Mouse (Mus musculus) cerebellum, adult 2 months (tissue): ENCODE results near the gene Elmsan1. TPM values are rescaled to one million over a fixed set of nuclear protein-coding genes. Genes with fewer than 3 reads are reported as not detected.

Experiments used
- DNase-seq, 2 experiments: peaks; one replicate each; pipeline ENCODE4 v3.0.0; 2021
- H3K27ac ChIP-seq: fragments of 200-500 bp; 2 replicates; pipeline ENCODE4 v1.5.1; 2012; ENCODE audit warnings: low read length, control low read depth, inconsistent platforms; ENCODE audit not compliant: insufficient read depth
- H3K27me3 ChIP-seq: fragments of 200-500 bp; 2 replicates; pipeline ENCODE4 v1.6.1; 2012; ENCODE audit warnings: inconsistent platforms, mild to moderate bottlenecking, low read length, moderate library complexity; ENCODE audit not compliant: control insufficient read depth, insufficient read depth
- H3K4me1 ChIP-seq: fragments of 200-500 bp; 2 replicates; pipeline ENCODE4 v1.6.1; 2011; ENCODE audit warnings: low read length; ENCODE audit not compliant: control insufficient read depth, insufficient read depth
- H3K4me3 ChIP-seq: fragments of 200-500 bp; replicated peaks from 2 replicates; pipeline ENCODE3; 2011; ENCODE audit warnings: mild to moderate bottlenecking, low read depth, low read length, control low read depth; ENCODE audit not compliant: insufficient read depth
- CTCF ChIP-seq: fragments of 200-500 bp; IDR thresholded peaks from 2 replicates; pipeline ENCODE4 v1.5.1; 2011; ENCODE audit warnings: low read depth, mild to moderate bottlenecking, control low read depth, low read length, moderate library complexity, borderline replicate concordance; ENCODE audit not compliant: insufficient read depth
- POLR2A ChIP-seq: fragments of 200-500 bp; IDR thresholded peaks from 2 replicates; pipeline ENCODE4 v1.6.1; 2011; ENCODE audit warnings: low read length, control low read depth, borderline replicate concordance; ENCODE audit not compliant: insufficient read depth
- WGBS: fragments of 180-500 bp; shearing (Covaris S2); methylation state at CpG from one replicate; pipeline ENCODE4 v1.1.7; 2018; 5-methylcytosine and 5-hydroxymethylcytosine counted together
- polyA plus RNA-seq: library from polyadenylated mRNA; depleted of rRNA; stranded (reverse); fragments of >200 nt; gene quantifications from 2 replicates; pipeline ENCODE4 v1.2.3, GENCODE M21; 2012

Elmsan1 gene
- polyA plus RNA-seq, 1 experiment, result 8.4 TPM

DNA sequence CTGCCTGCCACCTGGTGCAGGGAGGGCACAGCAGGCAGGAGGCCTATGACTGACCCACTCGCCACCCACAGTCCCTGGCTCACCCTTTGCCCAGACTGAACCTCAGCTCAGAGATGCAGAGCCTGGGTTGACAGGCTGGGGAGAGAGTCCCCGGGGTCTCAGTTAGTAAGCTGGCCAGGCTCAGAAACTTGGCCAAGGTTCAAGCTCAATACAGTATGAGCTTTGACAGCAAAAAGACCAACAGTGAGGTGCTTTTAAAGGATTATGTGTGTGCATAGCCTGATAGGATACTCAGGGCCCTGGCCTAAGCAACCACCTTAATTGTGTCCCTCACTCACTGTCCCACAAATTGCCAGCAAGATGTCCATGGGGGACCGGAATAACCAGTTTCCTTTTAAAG, 38.6 kb downstream of the Elmsan1 start:
- no peak for TF ChIP-seq CTCF
- no peak for TF ChIP-seq POLR2A
- 32% methylated on average over 3 of the region's 3 CpGs for WGBS
- H3K27me3 ChIP-seq, result no peaks in the 10 kb centered on the region

DNA sequence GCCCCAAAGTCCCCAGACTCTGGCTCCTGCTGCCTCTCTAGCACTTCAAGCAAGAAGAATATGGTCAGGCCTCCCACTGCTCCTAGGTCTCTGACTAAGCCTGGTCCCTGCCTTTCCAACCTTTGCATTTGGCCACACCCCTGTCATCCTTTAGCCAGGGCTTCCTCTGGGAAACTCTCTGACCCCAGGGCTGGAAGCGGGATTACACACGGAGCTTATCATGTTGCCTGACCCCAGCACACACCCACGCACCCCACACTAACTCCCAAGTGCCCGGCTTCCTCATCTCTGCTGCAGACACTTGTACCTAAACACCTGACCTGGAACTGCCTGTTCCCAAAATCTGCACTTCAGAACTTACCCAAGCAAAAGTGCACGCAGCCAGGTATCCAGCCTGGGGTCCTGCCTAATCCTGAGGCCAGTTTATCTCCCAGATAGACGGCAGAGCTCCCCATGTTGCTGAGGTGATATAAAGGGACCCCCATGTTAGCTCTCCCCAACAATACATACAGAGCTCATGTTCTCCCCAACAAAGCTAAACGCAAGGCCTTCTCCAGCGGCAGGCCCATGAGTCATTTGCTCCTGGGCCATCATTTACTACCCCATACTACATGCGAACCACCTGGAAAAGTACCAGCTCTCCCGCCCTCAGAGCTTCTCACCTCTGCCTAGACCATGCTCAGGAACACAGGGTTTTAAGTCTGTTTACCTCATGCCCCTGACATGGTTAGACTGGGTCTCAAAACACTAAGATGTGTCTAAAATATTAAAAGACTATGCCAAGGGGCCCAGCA, 39.8 kb downstream of the Elmsan1 start:
- Histone ChIP-seq H3K4me3 (no peak overlapping the region), H3K4me1 (peaks cover 46% of the 10 kb centered on the region), H3K27me3 (no peaks in the 10 kb centered on the region), H3K27ac (no peak overlapping the region)
- no peak for DNase-seq
- TF ChIP-seq CTCF (no peak), POLR2A (no peak)
- WGBS, result 89% methylated on average over 10 of the region's 10 CpGs

More for the DNA sequence above, 38.6 kb downstream of the Elmsan1 start:
- no peak for DNase-seq
- no peak overlapping the region for H3K27ac ChIP-seq
- H3K4me1 ChIP-seq, result peaks cover 42% of the 10 kb centered on the region
- no peak overlapping the region for H3K4me3 ChIP-seq

DNA sequence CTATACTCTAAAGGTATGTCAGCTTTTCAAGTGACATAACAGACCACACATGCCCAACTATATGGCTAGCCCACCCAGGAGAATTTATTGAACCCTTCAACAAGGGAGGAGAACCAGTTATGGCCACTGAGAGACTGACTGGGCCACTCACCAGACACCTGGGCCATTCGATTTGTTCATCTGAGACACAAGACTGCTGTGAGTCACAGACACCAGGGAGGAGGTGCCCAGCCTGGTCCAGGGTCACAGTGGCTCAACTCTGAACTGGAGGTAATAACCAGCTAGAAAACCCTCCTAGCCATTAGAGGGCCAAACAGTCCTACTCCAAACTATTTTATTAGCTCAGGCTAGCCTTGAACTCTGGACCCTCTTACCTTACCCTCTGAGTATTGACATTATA, 40.6 kb downstream of the Elmsan1 start:
- DNase-seq, result no peak
- H3K4me3 ChIP-seq, result no peak overlapping the region
- WGBS, result 68% methylated on average over 1 of the region's 1 CpGs
- peaks cover 54% of the 10 kb centered on the region for H3K4me1 ChIP-seq
- H3K27ac ChIP-seq, result no peak overlapping the region
- H3K27me3 ChIP-seq, result no peaks in the 10 kb centered on the region
- TF ChIP-seq CTCF, result no peak
- no peak for TF ChIP-seq POLR2A

DNA sequence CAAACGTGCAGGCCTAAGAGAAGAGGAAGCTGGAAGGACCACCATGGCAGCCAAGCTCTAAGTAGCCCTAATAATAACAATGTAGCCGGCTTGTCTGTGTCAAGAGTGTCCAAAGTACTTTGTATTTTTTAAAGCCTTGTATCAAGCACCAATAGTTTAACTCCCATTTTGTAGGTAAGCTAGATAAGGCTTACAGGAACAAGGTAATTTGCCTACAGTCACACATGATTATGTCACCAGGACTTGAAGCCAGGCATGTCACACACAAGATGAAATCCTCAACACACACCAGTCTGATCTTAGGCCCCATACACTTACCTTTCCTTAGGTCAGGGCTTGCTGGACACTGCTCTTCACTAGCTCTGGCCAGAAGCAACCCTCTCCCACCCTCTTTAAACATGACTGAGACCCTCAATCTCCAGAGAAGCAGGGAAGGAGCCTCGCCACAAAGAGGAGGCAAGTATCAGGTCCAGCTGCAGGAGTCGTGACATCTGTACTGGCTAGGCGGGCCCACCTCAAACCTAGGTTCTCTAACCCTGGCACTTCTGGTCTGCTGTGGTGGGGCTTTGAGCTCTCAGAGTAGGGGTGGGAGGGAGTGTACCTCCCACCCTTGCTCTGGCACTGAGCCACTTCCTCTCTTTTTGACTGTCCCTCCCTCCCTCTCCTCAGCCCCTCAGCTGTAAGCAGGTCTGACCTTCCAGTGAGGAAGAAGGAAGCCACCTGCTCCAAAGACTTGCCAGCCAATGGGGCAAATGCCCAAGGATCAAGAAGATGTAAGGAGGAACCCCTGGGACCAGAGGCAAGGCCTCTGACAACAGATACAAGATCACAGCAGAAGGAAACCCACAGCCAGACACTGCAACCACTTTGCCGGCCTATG, 41.6 kb downstream of the Elmsan1 start:
- TF ChIP-seq POLR2A, result no peak
- TF ChIP-seq CTCF, result no peak
- Histone ChIP-seq H3K4me3 (no peak overlapping the region), H3K27ac (no peak overlapping the region), H3K4me1 (peaks cover 63% of the 10 kb centered on the region), H3K27me3 (no peaks in the 10 kb centered on the region)
- WGBS, result 66% methylated on average over 6 of the region's 6 CpGs
- DNase-seq, result no peak

DNA sequence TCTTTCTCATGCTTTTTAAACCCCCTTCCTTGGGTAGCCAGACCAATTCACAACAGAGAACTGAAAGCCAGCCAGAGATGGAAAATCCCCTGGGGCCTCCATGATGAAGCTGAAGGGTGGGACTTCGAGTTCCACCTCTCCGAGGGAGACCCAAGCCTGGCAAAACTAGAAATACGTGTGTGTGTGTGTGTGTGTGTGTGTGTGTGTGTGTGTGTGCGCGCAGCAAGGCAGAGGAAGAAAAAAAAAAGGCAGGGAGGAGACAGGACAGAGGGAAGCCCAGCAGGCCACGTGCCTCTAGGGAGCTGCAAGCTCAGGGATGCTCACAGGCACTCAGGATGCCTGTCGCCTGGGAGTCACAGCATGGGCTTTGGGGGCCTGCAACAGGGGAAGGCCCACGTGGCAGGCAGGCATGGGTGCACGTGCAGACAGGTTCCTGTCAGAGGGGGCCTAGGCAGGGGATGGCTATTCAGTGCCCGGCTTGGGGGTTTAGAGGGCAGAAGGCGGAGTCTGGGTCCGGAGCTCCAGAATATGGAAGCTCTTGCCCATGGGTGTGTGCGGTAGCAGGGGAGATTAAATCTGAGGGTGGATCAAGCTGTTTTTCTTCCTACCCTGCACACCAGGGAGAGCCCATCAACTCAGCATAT, 42.4 kb downstream of the Elmsan1 start:
- WGBS, result 24% methylated on average over 13 of the region's 13 CpGs
- Histone ChIP-seq H3K4me1 (peaks cover 60% of the 10 kb centered on the region), H3K27ac (peak overlapping the region; percentile 88), H3K4me3 (peak overlapping the region; percentile 67), H3K27me3 (no peaks in the 10 kb centered on the region)
- TF ChIP-seq CTCF, result no peak
- no peak for TF ChIP-seq POLR2A
- DNase-seq, result peak; percentile 33 to 45

DNA sequence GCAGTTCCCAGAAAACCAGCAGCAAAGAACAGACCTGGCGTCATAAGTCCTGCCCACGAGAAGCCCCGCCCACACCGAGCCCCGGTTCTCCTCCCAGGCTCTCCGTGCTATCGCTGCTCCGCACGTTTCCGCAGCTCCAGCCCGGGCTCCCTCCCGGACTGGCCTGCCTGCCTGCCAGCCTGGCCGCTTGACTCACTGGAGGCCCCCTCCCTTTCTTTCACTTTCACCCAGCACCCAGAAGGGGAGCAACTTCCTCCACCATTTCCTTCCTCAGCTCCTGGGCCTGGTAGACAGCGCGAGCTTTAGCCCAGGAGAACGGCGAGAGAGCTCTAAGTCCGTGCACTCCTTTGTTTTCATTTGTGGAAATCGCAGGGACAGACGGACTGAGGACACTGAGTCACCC, 43.0 kb downstream of the Elmsan1 start:
- H3K27ac ChIP-seq, result peak overlapping the region; percentile 88
- WGBS, result 2% methylated on average over 20 of the region's 20 CpGs
- H3K4me3 ChIP-seq, result peak overlapping the region; percentile 67
- no peaks in the 10 kb centered on the region for H3K27me3 ChIP-seq
- TF ChIP-seq POLR2A (peak; percentile 37; the same call in 1 of the 2 replicates), CTCF (no peak)
- peak; percentile 83 to 85 for DNase-seq
- peaks cover 54% of the 10 kb centered on the region for H3K4me1 ChIP-seq

DNA sequence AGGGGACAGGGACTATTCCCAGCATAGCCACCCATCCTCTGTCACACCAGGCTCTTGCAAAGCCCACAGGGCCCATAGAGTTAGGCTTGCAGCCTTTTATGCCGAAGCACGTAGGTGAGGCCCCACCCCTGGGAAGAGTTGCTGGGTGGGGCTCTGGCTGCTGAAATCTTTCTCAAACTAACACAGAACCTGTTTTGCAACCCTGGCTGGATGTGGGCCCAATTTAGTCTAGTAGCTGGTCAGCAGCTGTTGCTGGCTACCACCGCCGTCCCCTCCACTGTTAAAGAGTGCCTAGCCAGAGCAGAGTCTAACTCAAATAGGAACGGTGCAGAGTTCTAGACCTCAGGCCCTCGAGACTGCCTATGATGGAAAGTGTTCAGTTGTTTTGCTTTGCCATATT, 43.8 kb downstream of the Elmsan1 start:
- Histone ChIP-seq H3K4me1 (peaks cover 47% of the 10 kb centered on the region), H3K27ac (peak overlapping the region; percentile 19; the same call in 1 of the 2 replicates), H3K4me3 (no peak overlapping the region), H3K27me3 (no peaks in the 10 kb centered on the region)
- 76% methylated on average over 6 of the region's 6 CpGs for WGBS
- DNase-seq, result no peak
- TF ChIP-seq CTCF (no peak), POLR2A (no peak)
